Mouse (Mus musculus): ENCODE data around the gene H2-Ke6. TPM values are rescaled to one million over a fixed set of nuclear protein-coding genes. Genes with fewer than 3 reads are reported as not detected.

The H2-Ke6 gene
- polyA plus RNA-seq, 1 experiment from 2014 or later = 37.7 TPM

DNA sequence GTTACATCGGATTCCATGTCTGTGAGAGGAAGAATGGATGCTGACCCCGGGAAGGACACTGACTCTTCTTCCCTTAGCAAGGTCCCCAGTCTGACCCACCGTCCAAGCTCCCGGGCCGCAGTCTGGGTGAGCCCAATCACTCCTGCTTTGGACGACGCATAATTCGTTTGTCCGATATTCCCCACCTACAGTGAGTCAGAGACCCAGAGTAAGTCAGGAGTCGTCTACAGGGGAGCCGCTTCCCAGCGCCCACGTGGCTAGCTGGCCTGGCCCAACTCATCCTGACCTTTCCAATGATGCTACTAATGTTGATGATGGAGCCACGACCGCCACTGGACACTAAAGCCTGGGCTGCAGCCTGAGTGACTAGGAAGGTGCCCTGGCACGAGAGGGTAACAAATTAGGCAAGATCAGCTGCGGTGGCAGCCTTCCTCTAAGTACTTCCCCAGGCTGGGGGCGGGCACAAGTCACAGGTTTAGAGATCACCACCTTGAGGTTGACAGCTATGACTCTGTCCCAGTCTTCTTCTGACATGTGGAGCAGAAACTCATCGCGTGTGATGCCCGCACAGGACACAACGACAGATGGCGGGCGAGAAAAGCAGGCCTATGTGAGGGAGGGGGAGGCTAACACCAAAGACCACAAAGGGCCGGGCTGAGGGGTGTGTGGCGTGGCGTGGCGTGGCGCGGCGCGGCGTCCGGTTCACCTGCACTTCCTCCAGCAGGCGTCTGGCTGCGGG is 774 bp downstream of the H2-Ke6 start:
- H3K9ac ChIP-seq (ENCODE audit: low read length) = peak overlapping the region; percentile 76
- ATAC-seq (ENCODE audit: insufficient number of reproducible peaks, low FRiP score, low TSS enrichment, low read depth) (no peak), DNase-seq (ENCODE audit: low spot score) (no peak)
- H3K27me3 ChIP-seq (ENCODE audit: control insufficient read depth, insufficient read depth, low read length) = no peaks in the 10 kb centered on the region
- peak overlapping the region; percentile 93 for H3K4me2 ChIP-seq (ENCODE audit: low read depth, severe bottlenecking)
- peaks cover 53% of the 10 kb centered on the region for H3K4me1 ChIP-seq (ENCODE audit: control insufficient read depth, insufficient read depth, low read length)
- H3K36me3 ChIP-seq (ENCODE audit: control insufficient read depth, insufficient read depth, low read length) = peaks cover 23% of the 10 kb centered on the region
- peak overlapping the region; percentile 65 for H3K4me3 ChIP-seq (ENCODE audit: low read depth, low read length)
- WGBS = 9% methylated on average over 34 of the region's 36 CpGs
- peak overlapping the region; percentile 79 for H3K27ac ChIP-seq (replicated peaks; ENCODE audit: low read depth, low read length)
- H3K9me3 ChIP-seq (ENCODE audit: control insufficient read depth, low read length) = no peaks in the 10 kb centered on the region

DNA sequence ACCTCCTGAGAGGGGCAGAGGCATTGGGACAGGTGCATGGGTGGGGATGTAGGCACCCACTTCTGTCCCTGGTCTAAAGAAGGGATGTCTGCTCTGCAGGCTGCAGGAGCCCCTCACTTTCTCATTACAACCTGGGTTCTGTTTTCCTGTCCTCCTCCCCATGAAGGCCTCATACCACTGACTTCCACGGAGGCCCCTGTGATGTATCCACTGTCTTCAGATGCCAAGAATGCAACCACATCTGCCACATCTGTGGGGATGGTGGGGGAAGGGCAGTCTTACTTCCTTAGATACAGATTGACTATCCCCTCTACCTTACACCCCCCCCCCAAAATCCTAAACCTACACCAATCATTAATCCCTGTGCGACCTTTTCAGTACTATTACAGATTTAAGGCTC is 1.6 kb downstream of the H2-Ke6 start:
- ATAC-seq (ENCODE audit: insufficient number of reproducible peaks, low FRiP score, low TSS enrichment, low read depth) = no peak
- Histone ChIP-seq H3K27me3 (ENCODE audit: control insufficient read depth, insufficient read depth, low read length) (no peaks in the 10 kb centered on the region), H3K36me3 (ENCODE audit: control insufficient read depth, insufficient read depth, low read length) (peaks cover 27% of the 10 kb centered on the region), H3K9me3 (ENCODE audit: control insufficient read depth, low read length) (no peaks in the 10 kb centered on the region), H3K27ac (replicated peaks; ENCODE audit: low read depth, low read length) (no peak overlapping the region), H3K4me1 (ENCODE audit: control insufficient read depth, insufficient read depth, low read length) (peaks cover 53% of the 10 kb centered on the region), H3K9ac (ENCODE audit: low read length) (no peak overlapping the region; the same call in 1 of the 2 replicates), H3K4me2 (ENCODE audit: low read depth, severe bottlenecking) (no peak overlapping the region), H3K4me3 (ENCODE audit: low read depth, low read length) (no peak overlapping the region)
- WGBS = 45% methylated on average over 2 of the region's 2 CpGs
- DNase-seq (ENCODE audit: low spot score) = no peak

DNA sequence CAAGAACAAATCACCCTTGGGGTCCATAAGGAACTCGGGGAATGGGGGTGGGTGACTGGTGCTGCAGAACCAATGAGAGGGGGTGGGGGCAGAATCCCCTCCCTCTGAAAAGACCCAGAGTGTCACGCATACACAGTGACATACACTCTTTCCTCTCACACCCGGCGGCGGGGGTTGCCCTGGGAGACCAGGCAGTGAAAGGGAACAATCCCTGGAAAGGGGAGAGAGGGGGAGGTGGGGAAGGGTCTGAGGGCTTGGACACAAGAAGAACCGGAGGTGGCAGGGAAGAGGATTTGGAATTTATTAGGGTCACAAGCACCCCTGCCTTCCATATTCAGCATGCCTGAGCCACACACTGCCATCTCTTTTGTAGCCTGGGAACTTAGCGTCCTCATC is 2.1 kb downstream of the H2-Ke6 start:
- Histone ChIP-seq H3K4me1 (ENCODE audit: control insufficient read depth, insufficient read depth, low read length) (peaks cover 53% of the 10 kb centered on the region), H3K36me3 (ENCODE audit: control insufficient read depth, insufficient read depth, low read length) (peaks cover 31% of the 10 kb centered on the region), H3K27me3 (ENCODE audit: control insufficient read depth, insufficient read depth, low read length) (no peaks in the 10 kb centered on the region), H3K4me3 (ENCODE audit: low read depth, low read length) (peak overlapping the region; percentile 93), H3K9me3 (ENCODE audit: control insufficient read depth, low read length) (0 out of 2 replicates have a peak, but pooled peaks cover 1% of the 10 kb centered on the region), H3K4me2 (ENCODE audit: low read depth, severe bottlenecking) (peak overlapping the region; percentile 92), H3K27ac (replicated peaks; ENCODE audit: low read depth, low read length) (no peak overlapping the region), H3K9ac (ENCODE audit: low read length) (no peak overlapping the region)
- ATAC-seq (ENCODE audit: insufficient number of reproducible peaks, low FRiP score, low TSS enrichment, low read depth) (no peak), DNase-seq (ENCODE audit: low spot score) (peak; percentile 38)
- WGBS = 11% methylated on average over 7 of the region's 7 CpGs

DNA sequence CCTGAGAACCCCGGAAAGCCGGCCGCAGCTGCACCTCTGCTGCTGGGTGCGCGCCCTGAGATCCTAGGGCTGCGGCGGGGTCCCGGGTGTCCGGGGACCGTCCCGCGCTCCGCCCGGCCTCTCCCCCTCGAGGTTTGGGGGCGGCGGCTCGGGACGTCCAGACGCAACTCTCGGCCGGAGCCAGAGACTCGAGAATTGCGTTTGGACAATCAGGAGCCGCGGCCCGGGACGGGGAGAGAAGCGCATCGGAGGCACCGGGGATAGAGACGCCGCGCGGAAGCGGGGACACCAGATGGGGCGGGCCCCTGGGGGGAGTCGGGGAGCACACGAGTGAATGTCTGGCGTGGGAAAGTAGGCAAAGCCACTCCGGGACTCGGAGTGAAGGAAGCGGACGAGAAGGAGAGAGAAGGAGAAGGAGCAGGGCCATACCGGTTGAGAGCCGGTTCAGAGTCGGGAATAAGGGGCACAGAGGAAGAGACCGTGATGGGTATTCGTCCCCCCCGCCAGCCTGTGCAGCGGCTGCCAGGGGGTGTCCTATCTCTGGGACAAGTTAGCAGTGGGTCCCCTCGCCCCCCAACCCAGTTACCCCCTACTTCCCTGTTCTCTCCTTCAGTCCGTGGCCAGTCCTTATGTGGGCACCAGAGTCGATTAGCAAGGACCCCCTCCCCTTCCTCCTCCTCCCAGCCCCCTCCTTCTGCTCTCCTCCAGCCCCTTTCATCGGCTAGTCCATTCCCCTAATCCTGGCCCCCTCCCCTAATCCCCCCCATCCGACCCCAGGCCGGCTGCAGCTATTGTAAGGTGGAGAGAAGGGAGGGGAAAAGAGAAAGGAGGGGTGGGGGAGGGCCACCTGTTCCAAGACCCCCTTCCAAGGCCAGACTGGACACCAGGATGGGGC is 2.8 kb downstream of the H2-Ke6 start:
- under 1% methylated on average over 55 of the region's 57 CpGs for WGBS
- ATAC-seq (ENCODE audit: insufficient number of reproducible peaks, low FRiP score, low TSS enrichment, low read depth) (0 out of 2 replicates have a peak, but pooled peaks have one; percentile 0), DNase-seq (ENCODE audit: low spot score) (no peak)
- H3K27ac ChIP-seq (replicated peaks; ENCODE audit: low read depth, low read length) = peak overlapping the region; percentile 86
- H3K27me3 ChIP-seq (ENCODE audit: control insufficient read depth, insufficient read depth, low read length) = no peaks in the 10 kb centered on the region
- peaks cover 48% of the 10 kb centered on the region for H3K4me1 ChIP-seq (ENCODE audit: control insufficient read depth, insufficient read depth, low read length)
- 0 out of 2 replicates have a peak, but pooled peaks cover 3% of the 10 kb centered on the region for H3K9me3 ChIP-seq (ENCODE audit: control insufficient read depth, low read length)
- peak overlapping the region; percentile 93 for H3K4me3 ChIP-seq (ENCODE audit: low read depth, low read length)
- peaks cover 31% of the 10 kb centered on the region for H3K36me3 ChIP-seq (ENCODE audit: control insufficient read depth, insufficient read depth, low read length)
- peak overlapping the region; percentile 91 for H3K9ac ChIP-seq (ENCODE audit: low read length)
- H3K4me2 ChIP-seq (ENCODE audit: low read depth, severe bottlenecking) = peak overlapping the region; percentile 92

DNA sequence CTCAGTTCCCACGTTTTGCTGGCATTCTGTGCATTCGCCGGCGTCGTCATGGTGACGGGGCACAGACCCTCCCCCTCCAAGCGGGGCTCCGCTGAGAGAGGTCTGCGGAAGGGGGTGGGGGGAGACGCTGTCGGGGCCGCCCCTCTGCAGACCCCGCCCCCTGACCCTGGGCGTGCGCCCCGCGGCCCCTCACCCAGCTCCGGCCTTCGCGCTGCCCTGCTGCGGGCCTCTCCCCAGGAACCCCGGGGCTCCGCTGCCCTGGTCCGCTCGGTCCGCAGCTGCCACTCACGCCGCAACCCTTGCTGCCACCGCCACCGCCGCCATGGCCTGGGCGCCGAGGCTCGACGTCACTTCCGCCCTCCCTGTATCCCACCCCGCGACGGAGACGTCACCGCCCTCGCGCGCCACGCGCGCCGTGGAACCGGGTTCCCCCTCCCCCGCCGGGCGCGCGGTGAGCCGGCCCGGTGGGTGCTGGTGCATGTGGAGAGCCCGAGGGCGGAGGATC is 3.5 kb downstream of the H2-Ke6 start, which contains the start of gene Ring1:
Ring1 (minus strand) TSS at position 364 of the 505 bp plus-strand sequence.
- peak within 1 kb of the TSS; percentile 92 for H3K4me2 ChIP-seq (ENCODE audit: low read depth, severe bottlenecking)
- H3K27me3 ChIP-seq (ENCODE audit: control insufficient read depth, insufficient read depth, low read length) = no peaks in the 10 kb centered on the region
- DNase-seq (ENCODE audit: low spot score) = peak; percentile 92
- 0 out of 2 replicates have a peak, but pooled peaks cover 3% of the 10 kb centered on the region for H3K9me3 ChIP-seq (ENCODE audit: control insufficient read depth, low read length)
- H3K27ac ChIP-seq (replicated peaks; ENCODE audit: low read depth, low read length) = peak within 1 kb of the TSS; percentile 86
- peak within 1 kb of the TSS; percentile 91 for H3K9ac ChIP-seq (ENCODE audit: low read length)
- H3K4me1 ChIP-seq (ENCODE audit: control insufficient read depth, insufficient read depth, low read length) = peaks cover 42% of the 10 kb centered on the region
- H3K36me3 ChIP-seq (ENCODE audit: control insufficient read depth, insufficient read depth, low read length) = peaks cover 26% of the 10 kb centered on the region
- H3K4me3 ChIP-seq (ENCODE audit: low read depth, low read length) = peak within 1 kb of the TSS; percentile 93
- peak; percentile 56 for ATAC-seq (ENCODE audit: insufficient number of reproducible peaks, low FRiP score, low TSS enrichment, low read depth)
- under 1% methylated on average over 48 of the region's 58 CpGs for WGBS

DNA sequence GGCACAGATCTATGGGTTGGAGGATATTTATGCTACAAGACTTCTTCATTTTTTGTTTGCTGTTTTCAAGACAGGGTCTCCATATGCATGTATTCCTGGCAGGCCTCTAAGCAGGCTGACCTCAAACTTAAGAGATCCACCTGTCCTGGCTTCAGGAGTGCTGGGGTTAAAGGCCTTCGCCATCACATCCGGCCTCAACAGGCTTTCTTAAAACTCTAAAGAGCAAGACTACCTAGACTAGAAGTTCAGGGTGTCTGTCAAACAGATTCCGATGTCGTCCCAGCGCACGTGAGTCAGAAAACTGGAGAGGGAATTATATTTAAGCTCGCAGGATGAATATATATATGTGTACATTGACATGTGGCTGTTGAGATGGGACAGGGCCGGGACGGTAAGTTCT is 4.2 kb downstream of the H2-Ke6 start:
- 69% methylated on average over 9 of the region's 9 CpGs for WGBS
- no peak overlapping the region for H3K9ac ChIP-seq (ENCODE audit: low read length)

DNA sequence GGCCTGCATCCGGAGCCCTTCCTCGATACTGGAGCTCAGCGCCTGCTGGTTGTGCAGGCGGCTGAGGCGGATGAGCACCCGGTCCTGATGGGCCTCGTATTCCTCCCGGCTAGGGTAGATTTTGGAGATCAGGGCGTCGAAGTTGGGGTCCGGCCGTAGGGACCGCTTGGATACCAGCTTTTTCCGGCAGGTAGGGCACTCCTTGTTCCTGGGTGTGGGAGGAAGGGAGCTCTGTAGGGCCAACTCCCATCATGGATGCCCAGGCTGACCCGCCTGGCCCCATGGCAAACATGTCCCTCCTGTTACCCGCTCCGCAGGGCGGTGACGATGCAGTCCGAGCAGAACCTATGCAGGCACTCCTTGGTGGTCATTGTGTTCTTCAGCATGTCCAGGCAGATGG is 4.9 kb downstream of the H2-Ke6 start:
- Histone ChIP-seq H3K36me3 (ENCODE audit: control insufficient read depth, insufficient read depth, low read length) (peaks cover 15% of the 10 kb centered on the region; the same call in 1 of the 2 replicates), H3K4me2 (ENCODE audit: low read depth, severe bottlenecking) (no peak overlapping the region), H3K9me3 (ENCODE audit: control insufficient read depth, low read length) (0 out of 2 replicates have a peak, but pooled peaks cover 3% of the 10 kb centered on the region), H3K27ac (replicated peaks; ENCODE audit: low read depth, low read length) (no peak overlapping the region), H3K4me1 (ENCODE audit: control insufficient read depth, insufficient read depth, low read length) (peaks cover 32% of the 10 kb centered on the region), H3K4me3 (ENCODE audit: low read depth, low read length) (no peak overlapping the region), H3K9ac (ENCODE audit: low read length) (no peak overlapping the region), H3K27me3 (ENCODE audit: control insufficient read depth, insufficient read depth, low read length) (no peaks in the 10 kb centered on the region)
- DNase-seq (ENCODE audit: low spot score) (no peak), ATAC-seq (ENCODE audit: insufficient number of reproducible peaks, low FRiP score, low TSS enrichment, low read depth) (no peak)
- WGBS = 95% methylated on average over 20 of the region's 20 CpGs

More for the DNA sequence above, 4.2 kb downstream of the H2-Ke6 start:
- H3K4me3 ChIP-seq (ENCODE audit: low read depth, low read length) = peak overlapping the region; percentile 93
- no peaks in the 10 kb centered on the region for H3K27me3 ChIP-seq (ENCODE audit: control insufficient read depth, insufficient read depth, low read length)
- ATAC-seq (ENCODE audit: insufficient number of reproducible peaks, low FRiP score, low TSS enrichment, low read depth) (no peak), DNase-seq (ENCODE audit: low spot score) (no peak)
- H3K4me2 ChIP-seq (ENCODE audit: low read depth, severe bottlenecking) = peak overlapping the region; percentile 92
- no peak overlapping the region for H3K27ac ChIP-seq (replicated peaks; ENCODE audit: low read depth, low read length)
- H3K9me3 ChIP-seq (ENCODE audit: control insufficient read depth, low read length) = 0 out of 2 replicates have a peak, but pooled peaks cover 3% of the 10 kb centered on the region
- peaks cover 38% of the 10 kb centered on the region for H3K4me1 ChIP-seq (ENCODE audit: control insufficient read depth, insufficient read depth, low read length)
- H3K36me3 ChIP-seq (ENCODE audit: control insufficient read depth, insufficient read depth, low read length) = peaks cover 19% of the 10 kb centered on the region

DNA sequence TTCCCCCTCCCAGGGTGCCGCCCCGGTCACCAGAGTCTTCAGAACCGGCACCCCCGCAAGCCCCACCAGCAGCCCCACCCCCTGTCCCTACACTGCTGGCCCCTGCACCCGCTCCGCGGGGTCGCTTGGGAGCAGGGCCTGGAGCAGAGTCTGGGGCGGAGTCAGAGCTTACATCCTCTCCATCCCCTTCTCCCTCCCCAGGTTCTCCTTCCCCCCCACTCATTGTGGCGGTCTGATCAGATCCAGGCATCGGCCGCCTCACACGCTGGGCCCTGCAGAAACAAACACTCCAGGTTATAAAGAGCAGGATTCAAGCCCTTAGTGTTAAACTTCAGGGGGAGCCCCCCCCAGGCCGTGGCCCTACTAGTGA is 5.5 kb downstream of the H2-Ke6 start:
- H3K27ac ChIP-seq (replicated peaks; ENCODE audit: low read depth, low read length) = no peak overlapping the region
- peaks cover 29% of the 10 kb centered on the region for H3K4me1 ChIP-seq (ENCODE audit: control insufficient read depth, insufficient read depth, low read length)
- 91% methylated on average over 10 of the region's 14 CpGs for WGBS
- H3K9me3 ChIP-seq (ENCODE audit: control insufficient read depth, low read length) = 0 out of 2 replicates have a peak, but pooled peaks cover 3% of the 10 kb centered on the region
- H3K36me3 ChIP-seq (ENCODE audit: control insufficient read depth, insufficient read depth, low read length) = peaks cover 15% of the 10 kb centered on the region; the same call in 1 of the 2 replicates
- H3K9ac ChIP-seq (ENCODE audit: low read length) = no peak overlapping the region
- DNase-seq (ENCODE audit: low spot score) (no peak), ATAC-seq (ENCODE audit: insufficient number of reproducible peaks, low FRiP score, low TSS enrichment, low read depth) (no peak)
- no peak overlapping the region for H3K4me3 ChIP-seq (ENCODE audit: low read depth, low read length)
- H3K27me3 ChIP-seq (ENCODE audit: control insufficient read depth, insufficient read depth, low read length) = no peaks in the 10 kb centered on the region
- no peak overlapping the region for H3K4me2 ChIP-seq (ENCODE audit: low read depth, severe bottlenecking)
